Mouse (Mus musculus) MEL (cell line): ENCODE data around the gene Aco1. TPM values are rescaled to one million over a fixed set of nuclear protein-coding genes. Genes with fewer than 3 reads are reported as not detected.

Experiments used
- DNase-seq: peaks from one replicate; pipeline ENCODE4 v3.0.0; 2011; ENCODE audit warnings: low read depth, low spot score
- H3K27ac ChIP-seq: 2 replicates; pipeline ENCODE4 v1.5.1; 2012; ENCODE audit warnings: low read depth, mild to moderate bottlenecking, control low read depth, low read length, moderate library complexity; ENCODE audit not compliant: control insufficient read depth
- H3K27me3 ChIP-seq, 2 experiments: fragments of 150-350 bp in 1 of 2; sonication (generic) in 1 of 2; 2 replicates each; pipeline ENCODE4 v1.6.1; 2012; ENCODE audit warnings: low read length in 2 of 2, mild to moderate bottlenecking in 2 of 2, improper control_type of control experiment in 1 of 2, moderate library complexity in 1 of 2; ENCODE audit not compliant: insufficient read depth in 2 of 2, control insufficient read depth in 1 of 2
- H3K36me3 ChIP-seq, 2 experiments: 2 replicates each; pipeline ENCODE4 v1.6.1; 2012 to 2014; ENCODE audit warnings: low read length in 2 of 2, improper control_type of control experiment in 1 of 2, inconsistent platforms in 1 of 2, mild to moderate bottlenecking in 1 of 2; ENCODE audit not compliant: insufficient read depth in 2 of 2, control insufficient read depth in 1 of 2
- H3K4me1 ChIP-seq, 2 experiments: fragments of 150-350 bp in 1 of 2; sonication (generic) in 1 of 2; 2 replicates each; pipeline ENCODE4 v1.6.1; 2012; ENCODE audit warnings: low read length in 2 of 2, improper control_type of control experiment in 1 of 2, mild to moderate bottlenecking in 1 of 2; ENCODE audit not compliant: insufficient read depth in 2 of 2, control insufficient read depth in 1 of 2
- H3K4me3 ChIP-seq, 2 experiments: fragments of 150-350 bp in 1 of 2; sonication (generic) in 1 of 2; 2 replicates each; pipeline ENCODE4 v1.5.1; 2012; ENCODE audit warnings: low read depth in 2 of 2, low read length in 2 of 2, mild to moderate bottlenecking in 2 of 2, moderate library complexity in 2 of 2, control low read depth in 1 of 2, improper control_type of control experiment in 1 of 2; ENCODE audit not compliant: control insufficient read depth in 1 of 2, insufficient read depth in 1 of 2
- H3K79me2 ChIP-seq: 2 replicates; pipeline ENCODE4 v1.6.1; 2012; ENCODE audit warnings: mild to moderate bottlenecking, low read length, moderate library complexity; ENCODE audit not compliant: control insufficient read depth, poor library complexity, insufficient read depth
- H3K9ac ChIP-seq: 2 replicates; pipeline ENCODE4 v1.6.1; 2012; ENCODE audit warnings: low read depth, mild to moderate bottlenecking, control low read depth, low read length, moderate library complexity; ENCODE audit not compliant: control insufficient read depth, poor library complexity, severe bottlenecking
- H3K9me3 ChIP-seq: fragments of 150-350 bp; sonication (generic); replicated peaks from 2 replicates; pipeline ENCODE4 v1.6.1; 2012; ENCODE audit warnings: mild to moderate bottlenecking, low read length, improper control_type of control experiment, moderate library complexity; ENCODE audit not compliant: insufficient read depth
- CHD2 ChIP-seq: IDR thresholded peaks from 2 replicates; pipeline ENCODE4 v1.6.1; 2011; ENCODE audit warnings: low read length, improper control_type of control experiment
- CTCF ChIP-seq, 3 experiments: IDR thresholded peaks in 2 of 3; conservative IDR thresholded peaks in 1 of 3; 2 replicates each; pipeline ENCODE4 v1.5.1; 2011 to 2012; ENCODE audit warnings: low read length in 3 of 3, low read depth in 2 of 3, mild to moderate bottlenecking in 2 of 3, improper control_type of control experiment in 1 of 3, inconsistent platforms in 1 of 3, mixed read lengths in 1 of 3, moderate library complexity in 1 of 3; ENCODE audit not compliant: control insufficient read depth in 1 of 3, insufficient read depth in 1 of 3, poor library complexity in 1 of 3, severe bottlenecking in 1 of 3
- E2F4 ChIP-seq: IDR thresholded peaks from 2 replicates; pipeline ENCODE4 v1.6.1; 2011; ENCODE audit warnings: low read depth, low read length, improper control_type of control experiment, borderline replicate concordance
- ELF1 ChIP-seq: IDR thresholded peaks from 2 replicates; pipeline ENCODE4 v1.6.1; 2014; ENCODE audit warnings: low read depth, mild to moderate bottlenecking, inconsistent platforms, low read length, improper control_type of control experiment, moderate library complexity
- GABPA ChIP-seq: IDR thresholded peaks from 2 replicates; pipeline ENCODE4 v1.6.1; 2012; ENCODE audit warnings: low read depth, mild to moderate bottlenecking, inconsistent platforms, low read length, improper control_type of control experiment, moderate library complexity
- GATA1 ChIP-seq: IDR thresholded peaks from 2 replicates; pipeline ENCODE4 v1.6.1; 2011; ENCODE audit warnings: low read depth, low read length, improper control_type of control experiment
- HCFC1 ChIP-seq: IDR thresholded peaks from 2 replicates; pipeline ENCODE4 v1.6.1; 2012; ENCODE audit warnings: low read depth, mild to moderate bottlenecking, inconsistent platforms, low read length, improper control_type of control experiment, moderate library complexity
- JUND ChIP-seq: IDR thresholded peaks from 2 replicates; pipeline ENCODE4 v1.6.1; 2011; ENCODE audit warnings: low read depth, mild to moderate bottlenecking, improper control_type of control experiment, low read length
- MAZ ChIP-seq: IDR thresholded peaks from 2 replicates; pipeline ENCODE4 v1.6.1; 2012; ENCODE audit warnings: low read depth, mild to moderate bottlenecking, inconsistent platforms, low read length, improper control_type of control experiment
- MXI1 ChIP-seq: IDR thresholded peaks from 2 replicates; pipeline ENCODE4 v1.6.1; 2011; ENCODE audit warnings: mild to moderate bottlenecking, low read depth, low read length, improper control_type of control experiment
- MYC ChIP-seq: IDR thresholded peaks from 2 replicates; pipeline ENCODE4 v1.6.1; 2011; ENCODE audit warnings: low read depth, mild to moderate bottlenecking, low read length, improper control_type of control experiment, moderate library complexity
- POLR2A ChIP-seq, 2 experiments: IDR thresholded peaks; 2 replicates each; pipeline ENCODE4 v1.6.1; 2011 to 2012; ENCODE audit warnings: low read length in 2 of 2, mild to moderate bottlenecking in 2 of 2, control low read depth in 1 of 2, improper control_type of control experiment in 1 of 2, low read depth in 1 of 2, moderate library complexity in 1 of 2; ENCODE audit not compliant: control insufficient read depth in 1 of 2, insufficient read depth in 1 of 2, poor library complexity in 1 of 2
- POLR2AphosphoS5 ChIP-seq: IDR thresholded peaks from 2 replicates; pipeline ENCODE4 v1.6.1; 2012; ENCODE audit warnings: low read depth, borderline replicate concordance, mild to moderate bottlenecking, inconsistent platforms, low read length, moderate library complexity, mixed read lengths
- RAD21 ChIP-seq: IDR thresholded peaks from 2 replicates; pipeline ENCODE4 v1.6.1; 2011; ENCODE audit warnings: mild to moderate bottlenecking, low read depth, low read length, improper control_type of control experiment
- RCOR1 ChIP-seq: IDR thresholded peaks from 2 replicates; pipeline ENCODE4 v1.6.1; 2012; ENCODE audit warnings: low read depth, mild to moderate bottlenecking, inconsistent platforms, low read length, improper control_type of control experiment
- SIN3A ChIP-seq: IDR thresholded peaks from 2 replicates; pipeline ENCODE4 v1.6.1; 2012; ENCODE audit warnings: low read length, improper control_type of control experiment, inconsistent platforms
- TAL1 ChIP-seq: IDR thresholded peaks from 2 replicates; pipeline ENCODE4 v1.6.1; 2012; ENCODE audit warnings: mild to moderate bottlenecking, inconsistent platforms, low read length, moderate library complexity, mixed read lengths
- ZNF384 ChIP-seq: IDR thresholded peaks from 2 replicates; pipeline ENCODE4 v1.6.1; 2012; ENCODE audit warnings: low read depth, mild to moderate bottlenecking, inconsistent platforms, low read length, improper control_type of control experiment
- polyA plus RNA-seq, 2 experiments: library from polyadenylated mRNA; stranded (reverse) in 1 of 2; unstranded in 1 of 2; fragments of >175 nt in 1 of 2; fragments of >200 nt in 1 of 2; gene quantifications; 2 replicates each; pipeline versions ENCODE4 v1.2.1 to v1.2.4; 2012; ENCODE audit warnings: low replicate concordance in 2 of 2, low read depth in 1 of 2; ENCODE audit not compliant: insufficient read length in 2 of 2, insufficient read depth in 1 of 2, missing spikeins in 1 of 2
- total RNA-seq: library from RNA; depleted of rRNA; stranded (reverse); fragments of 300-350 nt; gene quantifications from 2 replicates; pipeline ENCODE4 v1.2.3, GENCODE M21; 2012

The Aco1 gene
- total and polyA plus RNA-seq, 3 experiments: 28.7 to 33.6 TPM; not detected in 1

GRCm38 (mm10) chr4:40156153-40156552, 13.3 kb downstream of the Aco1 start:
- no peaks in the 10 kb centered on the region for H3K27me3 ChIP-seq
- TF ChIP-seq MYC (no peak), MXI1 (no peak), TAL1 (no peak), RAD21 (no peak), MAZ (no peak), CTCF (IDR thresholded peaks at IDR 0.05 in 2 of 3, conservative IDR thresholded peaks at IDR 0.05 in 1 of 3; ENCODE audit: control insufficient read depth in 1 of 3, insufficient read depth in 1 of 3, low read depth in 2 of 3, low read length in 3 of 3, poor library complexity in 1 of 3, severe bottlenecking in 1 of 3) (no peak), SIN3A (no peak), JUND (no peak), ZNF384 (no peak), POLR2AphosphoS5 (no peak), RCOR1 (no peak), GATA1 (no peak), GABPA (no peak), CHD2 (no peak), POLR2A (IDR thresholded peaks at IDR 0.05; ENCODE audit: control insufficient read depth in 1 of 2, insufficient read depth in 1 of 2, low read depth in 1 of 2, low read length in 2 of 2, poor library complexity in 1 of 2) (no peak), E2F4 (no peak), HCFC1 (no peak), ELF1 (no peak)
- DNase-seq: no peak
- H3K27ac ChIP-seq: no peak overlapping the region
- H3K9ac ChIP-seq: no peak overlapping the region
- no peaks in the 10 kb centered on the region for H3K4me1 ChIP-seq
- no peaks in the 10 kb centered on the region for H3K79me2 ChIP-seq
- H3K36me3 ChIP-seq: no peaks in the 10 kb centered on the region
- H3K4me3 ChIP-seq: no peak overlapping the region
- no peaks in the 10 kb centered on the region for H3K9me3 ChIP-seq

- H3K27me3 ChIP-seq: no peaks in the 10 kb centered on the region
- no peak overlapping the region for H3K9ac ChIP-seq
- H3K79me2 ChIP-seq: no peaks in the 10 kb centered on the region
- DNase-seq: no peak
- H3K4me3 ChIP-seq: no peak overlapping the region
- H3K36me3 ChIP-seq: no peaks in the 10 kb centered on the region
- no peaks in the 10 kb centered on the region for H3K4me1 ChIP-seq
- TF ChIP-seq E2F4: no peak
- no peak overlapping the region for H3K27ac ChIP-seq
- no peaks in the 10 kb centered on the region for H3K9me3 ChIP-seq
These were observed 14.0 kb downstream of the Aco1 start for GRCm38 (mm10) chr4:40156582-40157499.
